Mouse (Mus musculus): Measurements from ENCODE around the gene Prr7. TPM values are rescaled to one million over a fixed set of nuclear protein-coding genes. Genes with fewer than 3 reads are reported as not detected.
A peak's percentile ranks its signal among the peaks of the same experiment; 100 is the strongest.
"Not testable (repeated sequence)": the region's sequence is repeated elsewhere in the genome, so short reads cannot be mapped to it uniquely, and the experiment has no call there.

The Prr7 gene
- polyA plus RNA-seq, 1 experiment from 2014 or later, result 0.13 TPM

- 8% methylated on average over 35 of the region's 35 CpGs for WGBS
- peak overlapping the region; percentile 38; the same call in 1 of the 2 replicates for H3K9ac ChIP-seq (ENCODE audit: low read length)
- H3K9me3 ChIP-seq (ENCODE audit: control insufficient read depth, low read length), result no peaks in the 10 kb centered on the region
- DNase-seq (ENCODE audit: low spot score), result peak; percentile 69
- H3K4me2 ChIP-seq (replicated peaks; ENCODE audit: low read depth), result peak overlapping the region; percentile 45
- peaks cover 9% of the 10 kb centered on the region; the same call in 1 of the 2 replicates for H3K27me3 ChIP-seq (ENCODE audit: control insufficient read depth, insufficient read depth, low read length)
- TF ChIP-seq CTCF (IDR thresholded peaks at IDR 0.05; ENCODE audit: low read depth), result peak; percentile 86
- TF ChIP-seq EP300 (optimal IDR thresholded peaks at IDR 0.05), result no peak
- peak; percentile 59 for ATAC-seq (ENCODE audit: low FRiP score, low TSS enrichment)
- no peaks in the 10 kb centered on the region for H3K4me1 ChIP-seq (replicated peaks; ENCODE audit: control insufficient read depth, insufficient read depth)
- H3K27ac ChIP-seq (replicated peaks), result no peak overlapping the region
- H3K4me3 ChIP-seq (ENCODE audit: low read depth, low read length), result peak overlapping the region; percentile 26
- no peaks in the 10 kb centered on the region for H3K36me3 ChIP-seq (ENCODE audit: control insufficient read depth, insufficient read depth, low read length)
These were observed 42.9 kb upstream of the Prr7 start for GRCm38 (mm10) chr13:55420933-55421800.

GRCm38 (mm10) chr13:55426613-55427012 is 37.5 kb upstream of the Prr7 start, which contains the start of gene F12:
TSS of gene F12 (minus strand) at chr13:55426793.
- TF ChIP-seq CTCF (IDR thresholded peaks at IDR 0.05; ENCODE audit: low read depth), result no peak
- no peak for TF ChIP-seq EP300 (optimal IDR thresholded peaks at IDR 0.05)
- no peak for ATAC-seq (ENCODE audit: low FRiP score, low TSS enrichment)
- 88% methylated on average over 10 of the region's 10 CpGs for WGBS
- H3K36me3 ChIP-seq (ENCODE audit: control insufficient read depth, insufficient read depth, low read length), result no peaks in the 10 kb centered on the region
- DNase-seq (ENCODE audit: low spot score), result no peak
- no peak within 1 kb of the TSS for H3K4me2 ChIP-seq (replicated peaks; ENCODE audit: low read depth)
- H3K9me3 ChIP-seq (ENCODE audit: control insufficient read depth, low read length), result no peaks in the 10 kb centered on the region
- no peaks in the 10 kb centered on the region for H3K4me1 ChIP-seq (replicated peaks; ENCODE audit: control insufficient read depth, insufficient read depth)
- H3K9ac ChIP-seq (ENCODE audit: low read length), result no peak within 1 kb of the TSS
- no peak within 1 kb of the TSS for H3K27ac ChIP-seq (replicated peaks)
- no peak within 1 kb of the TSS for H3K4me3 ChIP-seq (ENCODE audit: low read depth, low read length)
- no peaks in the 10 kb centered on the region for H3K27me3 ChIP-seq (ENCODE audit: control insufficient read depth, insufficient read depth, low read length)

- Histone ChIP-seq H3K4me3 (ENCODE audit: low read depth, low read length) (no peak overlapping the region), H3K36me3 (ENCODE audit: control insufficient read depth, insufficient read depth, low read length) (no peaks in the 10 kb centered on the region), H3K9me3 (ENCODE audit: control insufficient read depth, low read length) (no peaks in the 10 kb centered on the region), H3K4me1 (replicated peaks; ENCODE audit: control insufficient read depth, insufficient read depth) (no peaks in the 10 kb centered on the region), H3K4me2 (replicated peaks; ENCODE audit: low read depth) (no peak overlapping the region), H3K9ac (ENCODE audit: low read length) (no peak overlapping the region), H3K27me3 (ENCODE audit: control insufficient read depth, insufficient read depth, low read length) (no peaks in the 10 kb centered on the region), H3K27ac (replicated peaks) (no peak overlapping the region)
- DNase-seq (ENCODE audit: low spot score) (peak; percentile 69), ATAC-seq (ENCODE audit: low FRiP score, low TSS enrichment) (peak; percentile 90)
- no peak for TF ChIP-seq EP300 (optimal IDR thresholded peaks at IDR 0.05)
- TF ChIP-seq CTCF (IDR thresholded peaks at IDR 0.05; ENCODE audit: low read depth), result no peak
- WGBS, result 56% methylated on average over 12 of the region's 12 CpGs
These were observed 34.7 kb upstream of the Prr7 start for GRCm38 (mm10) chr13:55429226-55429888.

- Histone ChIP-seq H3K4me1 (replicated peaks; ENCODE audit: control insufficient read depth, insufficient read depth) (no peaks in the 10 kb centered on the region), H3K4me3 (ENCODE audit: low read depth, low read length) (no peak overlapping the region), H3K4me2 (replicated peaks; ENCODE audit: low read depth) (no peak overlapping the region), H3K9me3 (ENCODE audit: control insufficient read depth, low read length) (no peaks in the 10 kb centered on the region), H3K9ac (ENCODE audit: low read length) (no peak overlapping the region), H3K27ac (replicated peaks) (no peak overlapping the region), H3K36me3 (ENCODE audit: control insufficient read depth, insufficient read depth, low read length) (no peaks in the 10 kb centered on the region), H3K27me3 (ENCODE audit: control insufficient read depth, insufficient read depth, low read length) (no peaks in the 10 kb centered on the region)
- no peak for DNase-seq (ENCODE audit: low spot score)
- ATAC-seq (ENCODE audit: low FRiP score, low TSS enrichment), result no peak
- TF ChIP-seq EP300 (optimal IDR thresholded peaks at IDR 0.05), result no peak
- no peak for TF ChIP-seq CTCF (IDR thresholded peaks at IDR 0.05; ENCODE audit: low read depth)
- 67% methylated on average over 2 of the region's 2 CpGs for WGBS
These were observed 33.5 kb upstream of the Prr7 start for GRCm38 (mm10) chr13:55430566-55430965.

- H3K27me3 ChIP-seq (ENCODE audit: control insufficient read depth, insufficient read depth, low read length), result no peaks in the 10 kb centered on the region
- DNase-seq (ENCODE audit: low spot score) (no peak), ATAC-seq (ENCODE audit: low FRiP score, low TSS enrichment) (no peak)
- no peak overlapping the region for H3K9ac ChIP-seq (ENCODE audit: low read length)
- H3K4me3 ChIP-seq (ENCODE audit: low read depth, low read length), result no peak overlapping the region
- no peak overlapping the region for H3K4me2 ChIP-seq (replicated peaks; ENCODE audit: low read depth)
- H3K27ac ChIP-seq (replicated peaks), result no peak overlapping the region
- WGBS, result 60% methylated on average over 10 of the region's 10 CpGs
- H3K36me3 ChIP-seq (ENCODE audit: control insufficient read depth, insufficient read depth, low read length), result no peaks in the 10 kb centered on the region
- H3K4me1 ChIP-seq (replicated peaks; ENCODE audit: control insufficient read depth, insufficient read depth), result no peaks in the 10 kb centered on the region
- no peak for TF ChIP-seq EP300 (optimal IDR thresholded peaks at IDR 0.05)
- no peak for TF ChIP-seq CTCF (IDR thresholded peaks at IDR 0.05; ENCODE audit: low read depth)
- H3K9me3 ChIP-seq (ENCODE audit: control insufficient read depth, low read length), result no peaks in the 10 kb centered on the region
These were observed 32.0 kb upstream of the Prr7 start for GRCm38 (mm10) chr13:55431889-55432685.

- H3K9ac ChIP-seq (ENCODE audit: low read length); H3K27ac ChIP-seq (replicated peaks); ATAC-seq (ENCODE audit: low FRiP score, low TSS enrichment); H3K4me1 ChIP-seq (replicated peaks; ENCODE audit: control insufficient read depth, insufficient read depth); H3K9me3 ChIP-seq (ENCODE audit: control insufficient read depth, low read length); H3K36me3 ChIP-seq (ENCODE audit: control insufficient read depth, insufficient read depth, low read length); H3K4me2 ChIP-seq (replicated peaks; ENCODE audit: low read depth); DNase-seq (ENCODE audit: low spot score); H3K4me3 ChIP-seq (ENCODE audit: low read depth, low read length); H3K27me3 ChIP-seq (ENCODE audit: control insufficient read depth, insufficient read depth, low read length): not testable (repeated sequence)
- WGBS, result 73% methylated on average over 15 of the region's 15 CpGs
These were observed 26.9 kb upstream of the Prr7 start for GRCm38 (mm10) chr13:55437111-55437629.

All from stomach, postnatal 0 days (tissue).